Mouse (Mus musculus) adipose tissue, adult 10 weeks (tissue): Measurements from ENCODE around the gene Ppp1r27. TPM values are rescaled to one million over a fixed set of nuclear protein-coding genes. Genes with fewer than 3 reads are reported as not detected.

Source experiments
- polyA plus RNA-seq: library from polyadenylated mRNA; stranded (reverse); fragments of 350-450 nt; fragmentation: Illumina TruSeq; extraction: RNeasy Lipid Tissue Mini Kit (QIAGEN cat#74804); gene quantifications from one replicate; pipeline ENCODE4 v1.2.3, GENCODE M21; 2014; ENCODE audit warnings: low read depth, low replicate concordance

Ppp1r27 gene
- polyA plus RNA-seq = not detected

DNA sequence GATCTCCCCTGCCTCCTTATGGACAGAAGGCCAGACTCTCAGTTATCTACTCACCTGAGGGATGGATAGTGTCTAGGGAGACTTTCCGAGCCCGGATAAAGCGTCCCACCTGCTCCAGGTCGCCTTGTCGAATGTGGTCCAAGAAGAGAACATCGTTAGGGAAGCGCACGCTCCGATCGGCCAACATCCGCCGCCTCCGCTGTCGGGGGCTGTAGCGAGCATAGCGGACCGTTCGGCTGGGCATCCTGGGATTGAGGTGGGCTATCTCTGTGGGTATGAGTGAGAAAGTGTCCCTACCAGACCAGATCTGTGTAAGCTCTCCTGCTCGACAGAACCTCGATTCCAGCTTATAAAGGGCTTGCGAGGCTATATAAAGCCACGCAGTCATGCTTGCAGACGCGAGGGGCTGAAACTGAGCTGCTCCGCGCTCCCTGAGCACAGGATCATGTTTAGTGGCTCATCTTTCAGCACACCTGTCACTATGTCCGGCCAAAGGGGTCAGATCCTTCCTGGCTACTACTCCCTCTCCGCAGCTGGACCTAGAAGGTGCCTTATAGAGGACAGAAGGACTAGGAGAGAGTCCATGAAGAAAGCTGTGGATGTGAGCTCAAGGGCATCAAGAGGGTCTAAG is at the start of gene Ppp1r27:
Gene Ppp1r27, minus strand, starts transcription at position 323 of the 631 bp plus-strand sequence.

DNA sequence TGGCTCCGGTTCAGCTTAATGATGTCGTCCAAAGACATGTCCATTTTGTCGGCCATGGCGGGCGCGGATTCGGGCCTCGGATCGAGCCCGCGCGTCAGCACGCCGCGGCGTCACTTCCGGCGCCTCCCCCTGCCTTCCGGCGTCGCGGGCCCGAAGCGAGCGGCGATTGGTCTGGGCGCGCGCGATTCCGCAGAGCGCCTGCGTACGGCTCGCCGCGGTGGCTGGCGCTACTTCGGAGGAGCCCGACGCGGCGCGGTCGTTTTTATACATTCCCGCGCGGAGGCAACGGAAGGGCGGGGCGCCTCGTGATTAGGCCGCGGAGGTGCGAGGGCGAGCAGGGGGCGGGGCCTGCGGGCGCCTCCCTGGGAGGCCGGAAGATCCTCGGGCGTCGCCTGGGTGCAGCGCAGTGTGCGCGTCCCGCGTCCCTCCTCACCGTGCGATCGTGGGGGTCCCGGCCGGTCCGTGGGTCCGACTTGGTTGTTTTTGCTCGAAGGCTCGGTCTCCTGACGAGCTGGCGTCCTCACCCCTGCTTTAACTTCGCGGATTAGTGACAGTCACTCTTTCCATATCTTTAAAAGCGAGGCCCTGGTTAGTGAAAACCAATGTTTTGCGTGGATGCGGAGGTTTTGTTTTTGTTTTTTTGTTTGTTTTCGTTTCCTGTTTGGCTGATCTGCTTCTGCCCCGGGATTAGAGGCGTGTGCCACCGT is 47.5 kb upstream of the Ppp1r27 start, which contains the start of the genes Alyref and Anapc11:
Gene Alyref, minus strand, starts transcription at position 83 of the 707 bp plus-strand sequence.
Gene Anapc11, plus strand, starts transcription at position 139 of the 707 bp plus-strand sequence.

DNA sequence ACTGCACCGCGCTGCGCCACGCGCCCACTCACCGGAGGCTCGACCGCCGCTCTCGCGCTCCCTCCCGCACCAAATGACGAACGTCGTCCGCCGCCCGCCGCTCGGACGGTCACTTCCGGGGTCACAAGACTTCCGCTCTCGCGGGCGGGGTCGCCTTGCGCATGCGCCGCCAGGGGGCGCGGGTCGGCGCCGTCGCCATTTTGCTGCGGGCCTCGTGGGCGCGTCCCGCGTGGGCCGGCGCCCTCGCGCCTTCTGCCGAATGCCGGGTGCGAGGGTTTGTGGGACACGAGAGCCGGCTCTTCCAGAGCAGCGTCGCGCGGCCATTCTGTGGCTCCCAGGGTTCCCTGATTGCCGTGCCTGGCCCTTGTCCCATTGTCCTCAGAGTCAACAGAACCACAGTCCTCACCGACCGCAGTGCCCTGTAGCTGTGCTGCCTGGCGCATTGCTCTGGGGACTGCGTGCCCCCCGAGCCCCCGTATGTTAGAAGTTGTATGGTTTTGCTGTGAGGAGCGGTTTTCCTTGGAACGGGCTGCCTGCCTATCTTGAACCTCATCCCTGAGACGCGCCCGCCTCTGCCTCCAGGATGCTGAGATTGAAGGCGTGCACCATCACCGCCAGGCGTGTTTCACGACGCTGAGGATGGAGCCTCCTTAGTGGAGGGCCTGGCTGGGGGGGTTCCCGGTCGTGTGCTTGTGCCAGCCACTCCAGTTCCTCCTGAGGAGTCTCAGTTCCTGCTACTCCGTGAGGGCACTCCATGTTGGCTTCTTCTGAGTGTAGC is 30.7 kb upstream of the Ppp1r27 start, which contains the start of gene Arhgdia:
Gene Arhgdia, minus strand, starts transcription at position 135 of the 778 bp plus-strand sequence.

DNA sequence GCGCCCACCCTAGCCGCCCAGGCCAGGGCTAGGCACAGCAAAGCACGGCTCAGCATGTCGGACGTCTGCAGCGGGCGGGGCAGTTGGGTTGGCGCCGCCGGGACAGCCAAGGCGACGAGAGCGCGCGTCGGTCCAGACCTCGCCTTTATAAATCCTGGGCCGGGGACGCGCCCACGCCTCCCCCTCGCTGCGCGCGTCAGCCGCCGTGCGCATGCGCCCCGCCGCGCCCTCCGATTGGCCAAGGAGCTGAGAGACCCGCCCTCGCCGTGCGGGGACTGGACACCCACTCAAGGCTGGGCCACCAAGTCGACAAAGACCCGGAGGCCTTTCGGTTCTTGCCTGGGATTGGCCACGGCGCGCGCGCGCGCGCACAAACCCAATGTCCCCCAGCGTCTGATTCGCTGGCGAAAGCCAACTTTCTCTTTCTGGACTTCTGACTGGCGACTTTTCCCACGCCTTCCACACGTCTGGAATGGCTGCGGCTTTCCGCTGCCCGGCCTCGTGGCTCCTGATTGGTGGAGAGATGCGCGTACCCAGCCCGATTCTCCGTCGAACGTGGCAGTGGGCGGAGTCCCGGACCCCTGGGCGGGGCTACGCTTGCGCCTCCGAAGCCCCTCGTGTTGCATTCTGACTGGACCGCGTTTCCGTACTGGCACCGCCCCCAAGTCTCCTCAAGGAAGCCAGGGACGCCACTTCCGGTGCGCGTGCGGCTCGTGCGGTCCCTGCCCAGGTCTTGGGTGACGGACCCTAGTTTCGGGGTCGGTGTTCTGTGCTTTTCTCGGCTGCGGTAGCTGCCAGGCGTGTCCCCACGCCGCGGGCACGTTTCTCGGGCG is 22.0 kb upstream of the Ppp1r27 start, which contains the start of gene P4hb:
Gene P4hb, minus strand, starts transcription at position 502 of the 833 bp plus-strand sequence.

DNA sequence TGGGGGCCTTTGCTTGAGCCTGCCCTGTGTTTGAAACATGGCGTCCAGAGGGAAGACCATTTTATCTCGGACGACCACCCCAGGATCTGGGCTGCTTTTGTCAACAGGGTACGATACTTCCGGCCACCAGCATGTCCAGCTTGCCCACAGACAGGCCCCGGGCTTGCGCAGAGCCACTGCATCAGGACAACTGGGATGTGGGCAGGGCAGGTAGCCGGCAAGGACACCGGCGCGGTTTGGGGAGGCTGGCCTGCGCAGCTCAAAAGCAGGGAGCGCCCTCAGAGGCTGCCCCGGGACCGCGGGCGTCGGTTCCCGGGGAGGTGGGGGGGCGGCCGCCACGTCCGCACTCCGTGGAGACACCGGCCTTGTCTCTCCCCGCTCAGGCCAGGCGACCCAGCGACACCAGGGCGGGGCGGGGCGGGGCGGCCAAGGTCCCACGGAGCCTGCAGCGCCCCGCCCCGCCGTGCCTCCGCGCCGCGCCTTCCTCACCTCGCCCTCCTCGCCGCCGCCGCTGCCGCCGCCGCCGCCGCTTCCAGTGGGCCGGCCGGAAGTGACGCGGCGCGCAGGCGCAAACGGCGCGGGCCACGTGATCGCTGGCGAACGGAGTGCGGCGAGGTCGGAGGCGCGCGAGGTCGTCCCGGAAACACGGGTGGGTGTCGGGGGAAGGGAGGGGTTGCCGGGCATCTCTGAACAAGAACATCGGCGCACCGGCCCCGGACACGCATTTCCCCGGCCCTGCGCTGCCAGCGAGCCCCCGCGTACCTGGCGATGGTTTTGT is 1.6 kb downstream of the Ppp1r27 start, which contains the start of gene Mcrip1:
Gene Mcrip1, minus strand, starts transcription at position 560 of the 778 bp plus-strand sequence.

DNA sequence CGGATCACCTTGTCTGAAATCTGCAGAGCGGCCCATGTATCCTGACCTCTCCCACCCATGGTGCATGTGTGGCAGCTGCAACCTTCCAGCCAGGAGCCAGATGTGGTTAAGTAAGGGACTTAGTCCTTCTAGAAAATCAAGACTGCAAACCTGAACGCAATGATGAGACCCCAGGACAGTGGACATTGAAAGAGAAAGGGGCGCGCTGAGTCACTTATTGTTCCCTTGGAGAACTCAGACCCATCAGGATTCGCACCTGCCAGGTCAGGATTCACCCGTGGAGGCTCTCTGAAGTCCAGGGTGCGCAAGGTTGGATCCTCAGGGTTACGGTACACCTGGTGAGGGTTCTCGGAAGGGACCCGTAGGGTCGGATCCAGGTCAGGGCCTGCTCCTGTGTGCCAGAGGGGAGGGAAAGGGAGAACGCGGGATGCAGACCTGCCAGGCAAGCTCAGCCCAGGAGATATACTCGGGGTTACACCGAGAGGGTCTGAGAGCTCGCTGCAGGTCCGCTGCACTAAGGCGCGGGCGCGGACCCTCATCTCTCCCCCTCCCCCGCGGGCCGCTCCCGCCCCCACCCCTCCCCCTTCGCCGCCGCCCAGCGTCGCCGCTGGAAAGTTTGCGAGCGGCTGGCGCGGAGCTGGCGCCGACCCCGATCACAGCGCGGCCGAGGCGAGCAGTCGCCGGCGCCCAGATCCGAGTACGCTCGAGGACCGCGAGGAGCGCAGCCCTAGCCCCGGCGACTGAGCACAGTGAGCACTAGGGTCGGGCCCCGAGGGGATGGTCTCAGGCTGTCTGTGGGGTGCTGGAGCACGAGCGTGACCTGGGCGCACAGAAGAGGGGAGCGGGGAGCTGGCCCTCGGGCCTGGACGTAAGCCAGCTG is 20.6 kb downstream of the Ppp1r27 start, which contains the start of gene Gcgr:
Gene Gcgr, plus strand, starts transcription at position 615 of the 880 bp plus-strand sequence.

Other genes starting within 250 kb of the Ppp1r27 start
- gene Actg1, start 202.6 kb downstream of the Ppp1r27 start, polyA plus RNA-seq = 1,201 TPM
- 0.92 TPM for gene Fscn2, start 189.6 kb downstream of the Ppp1r27 start, polyA plus RNA-seq
- 9.8 TPM for gene Faap100, start 172.4 kb downstream of the Ppp1r27 start, polyA plus RNA-seq
- gene Nploc4, start 113.4 kb downstream of the Ppp1r27 start, polyA plus RNA-seq = 50.3 TPM
- not detected for gene Tspan10, start 108.5 kb downstream of the Ppp1r27 start, polyA plus RNA-seq
- 0.65 TPM for gene Pde6g, start 97.6 kb downstream of the Ppp1r27 start, polyA plus RNA-seq
- 20.5 TPM for gene Oxld1, start 93.1 kb downstream of the Ppp1r27 start, polyA plus RNA-seq
- 18.3 TPM for gene Ccdc137, start 93.0 kb downstream of the Ppp1r27 start, polyA plus RNA-seq
- 23.1 TPM for gene Arl16, start 83.5 kb downstream of the Ppp1r27 start, polyA plus RNA-seq
- 58.6 TPM for gene Mrpl12, start 66.5 kb downstream of the Ppp1r27 start, polyA plus RNA-seq
- 127 TPM for gene Slc25a10, start 59.3 kb downstream of the Ppp1r27 start, polyA plus RNA-seq
- 0.86 TPM for gene Gcgr, start 20.4 kb downstream of the Ppp1r27 start, polyA plus RNA-seq
- 110 TPM for gene Mcrip1, start 1.4 kb downstream of the Ppp1r27 start, polyA plus RNA-seq
- gene P4hb, start 22.1 kb upstream of the Ppp1r27 start, polyA plus RNA-seq = 519 TPM
- gene Arhgdia, start 30.5 kb upstream of the Ppp1r27 start, polyA plus RNA-seq = 356 TPM
- 39.4 TPM for gene Alyref, start 47.2 kb upstream of the Ppp1r27 start, polyA plus RNA-seq
- gene Anapc11, start 47.3 kb upstream of the Ppp1r27 start, polyA plus RNA-seq = 47.3 TPM
- not detected for gene Npb, start 57.3 kb upstream of the Ppp1r27 start, polyA plus RNA-seq
- gene Pcyt2, start 66.8 kb upstream of the Ppp1r27 start, polyA plus RNA-seq = 83.9 TPM
- 40.4 TPM for gene Sirt7, start 74.1 kb upstream of the Ppp1r27 start, polyA plus RNA-seq
- gene Mafg, start 82.5 kb upstream of the Ppp1r27 start, polyA plus RNA-seq = 66.7 TPM
- 4.0 TPM for gene Pycr1, start 92.6 kb upstream of the Ppp1r27 start, polyA plus RNA-seq
- not detected for gene Myadml2, start 97.0 kb upstream of the Ppp1r27 start, polyA plus RNA-seq
- gene Notum, start 110.0 kb upstream of the Ppp1r27 start, polyA plus RNA-seq = 4.7 TPM
- gene Aspscr1, start 121.8 kb upstream of the Ppp1r27 start, polyA plus RNA-seq = 76.1 TPM
- gene Cenpx, start 162.6 kb upstream of the Ppp1r27 start, polyA plus RNA-seq = 91.5 TPM
- gene Lrrc45, start 162.8 kb upstream of the Ppp1r27 start, polyA plus RNA-seq = 40.3 TPM
- gene Rac3, start 170.3 kb upstream of the Ppp1r27 start, polyA plus RNA-seq = 11.5 TPM
- gene Dcxr, start 176.1 kb upstream of the Ppp1r27 start, polyA plus RNA-seq = 102 TPM
- gene Cbr2, start 181.0 kb upstream of the Ppp1r27 start, polyA plus RNA-seq = 65.7 TPM
- 114 TPM for gene Hmga1b, start 211.7 kb upstream of the Ppp1r27 start, polyA plus RNA-seq
- gene Rfng, start 233.1 kb upstream of the Ppp1r27 start, polyA plus RNA-seq = 25.6 TPM
- gene Gps1, start 233.1 kb upstream of the Ppp1r27 start, polyA plus RNA-seq = 114 TPM
- gene Dus1l, start 245.3 kb upstream of the Ppp1r27 start, polyA plus RNA-seq = 30.9 TPM